Mouse (Mus musculus) heart, postnatal 0 days (tissue): ENCODE data around the gene Pfn3.
A peak's percentile ranks its signal among the peaks of the same experiment; 100 is the strongest.

Experiments
- CTCF ChIP-seq: IDR thresholded peaks from 2 replicates; pipeline ENCODE4 v1.5.1; 2016; ENCODE audit warnings: antibody characterized with exemption, control low read depth, low read depth
- EP300 ChIP-seq: IDR thresholded peaks from 2 replicates; pipeline ENCODE4 v1.6.1; 2016; ENCODE audit warnings: antibody characterized with exemption, low read depth

- TF ChIP-seq CTCF (peak; percentile 92), EP300 (no peak)
Measured at GRCm38 (mm10) chr13:55404853-55405782, 9.9 kb downstream of the Pfn3 start.
